Mouse (Mus musculus): ENCODE measurements around the gene Rbpj. TPM values are rescaled to one million over a fixed set of nuclear protein-coding genes. Genes with fewer than 3 reads are reported as not detected.

Rbpj gene
- polyA plus RNA-seq, 1 experiment = 17.5 TPM

GRCm38 (mm10) chr5:53618844-53619243 is 152.9 kb downstream of the Rbpj start:
- TF ChIP-seq CTCF (IDR thresholded peaks at IDR 0.05; ENCODE audit: insufficient read depth, low read length) = no peak
- TF ChIP-seq POLR2A (IDR thresholded peaks at IDR 0.05; ENCODE audit: borderline replicate concordance, extremely low read depth, low read depth, low read length) = no peak
- DNase-seq = no peak
- H3K4me1 ChIP-seq (ENCODE audit: control insufficient read depth, insufficient read depth, low read length) = peaks cover 5% of the 10 kb centered on the region
- WGBS = 88% methylated on average over 1 of the region's 1 CpGs
- H3K4me3 ChIP-seq (replicated peaks; ENCODE audit: extremely low read depth, low read depth, low read length) = no peak overlapping the region

GRCm38 (mm10) chr5:53632026-53632425 is 166.1 kb downstream of the Rbpj start:
- TF ChIP-seq CTCF (IDR thresholded peaks at IDR 0.05; ENCODE audit: insufficient read depth, low read length) (no peak), POLR2A (IDR thresholded peaks at IDR 0.05; ENCODE audit: borderline replicate concordance, extremely low read depth, low read depth, low read length) (no peak)
- H3K4me3 ChIP-seq (replicated peaks; ENCODE audit: extremely low read depth, low read depth, low read length) = no peak overlapping the region
- no peaks in the 10 kb centered on the region; the same call in 1 of the 2 replicates for H3K4me1 ChIP-seq (ENCODE audit: control insufficient read depth, insufficient read depth, low read length)
- DNase-seq = no peak
- 65% methylated on average over 3 of the region's 3 CpGs for WGBS

- 59% methylated on average over 3 of the region's 3 CpGs for WGBS
- Histone ChIP-seq H3K4me1 (ENCODE audit: control insufficient read depth, insufficient read depth, low read length) (no peaks in the 10 kb centered on the region; the same call in 1 of the 2 replicates), H3K4me3 (replicated peaks; ENCODE audit: extremely low read depth, low read depth, low read length) (no peak overlapping the region)
- TF ChIP-seq POLR2A (IDR thresholded peaks at IDR 0.05; ENCODE audit: borderline replicate concordance, extremely low read depth, low read depth, low read length) (no peak), CTCF (IDR thresholded peaks at IDR 0.05; ENCODE audit: insufficient read depth, low read length) (no peak)
- no peak for DNase-seq
Measured at GRCm38 (mm10) chr5:53636795-53637194, 170.8 kb downstream of the Rbpj start.

GRCm38 (mm10) chr5:53637206-53637605 is 171.3 kb downstream of the Rbpj start:
- DNase-seq = no peak
- Histone ChIP-seq H3K4me3 (replicated peaks; ENCODE audit: extremely low read depth, low read depth, low read length) (no peak overlapping the region), H3K4me1 (ENCODE audit: control insufficient read depth, insufficient read depth, low read length) (no peaks in the 10 kb centered on the region; the same call in 1 of the 2 replicates)
- WGBS = 85% methylated on average over 3 of the region's 3 CpGs
- TF ChIP-seq POLR2A (IDR thresholded peaks at IDR 0.05; ENCODE audit: borderline replicate concordance, extremely low read depth, low read depth, low read length) (no peak), CTCF (IDR thresholded peaks at IDR 0.05; ENCODE audit: insufficient read depth, low read length) (no peak)

GRCm38 (mm10) chr5:53638647-53639046 is 172.7 kb downstream of the Rbpj start:
- H3K4me3 ChIP-seq (replicated peaks; ENCODE audit: extremely low read depth, low read depth, low read length) = no peak overlapping the region
- no peak for TF ChIP-seq POLR2A (IDR thresholded peaks at IDR 0.05; ENCODE audit: borderline replicate concordance, extremely low read depth, low read depth, low read length)
- DNase-seq = no peak
- 67% methylated on average over 3 of the region's 3 CpGs for WGBS
- no peaks in the 10 kb centered on the region; the same call in 1 of the 2 replicates for H3K4me1 ChIP-seq (ENCODE audit: control insufficient read depth, insufficient read depth, low read length)

GRCm38 (mm10) chr5:53646669-53647068 is 180.7 kb downstream of the Rbpj start:
- Histone ChIP-seq H3K4me3 (replicated peaks; ENCODE audit: extremely low read depth, low read depth, low read length) (no peak overlapping the region), H3K4me1 (ENCODE audit: control insufficient read depth, insufficient read depth, low read length) (no peaks in the 10 kb centered on the region)
- no peak for DNase-seq
- 32% methylated on average over 5 of the region's 9 CpGs for WGBS
- TF ChIP-seq CTCF (IDR thresholded peaks at IDR 0.05; ENCODE audit: insufficient read depth, low read length) (no peak), POLR2A (IDR thresholded peaks at IDR 0.05; ENCODE audit: borderline replicate concordance, extremely low read depth, low read depth, low read length) (no peak)

GRCm38 (mm10) chr5:53647358-53647757 is 181.4 kb downstream of the Rbpj start:
- WGBS = 91% methylated on average over 2 of the region's 2 CpGs
- TF ChIP-seq CTCF (IDR thresholded peaks at IDR 0.05; ENCODE audit: insufficient read depth, low read length) (no peak), POLR2A (IDR thresholded peaks at IDR 0.05; ENCODE audit: borderline replicate concordance, extremely low read depth, low read depth, low read length) (no peak)
- H3K4me3 ChIP-seq (replicated peaks; ENCODE audit: extremely low read depth, low read depth, low read length) = no peak overlapping the region
- no peak for DNase-seq
- no peaks in the 10 kb centered on the region for H3K4me1 ChIP-seq (ENCODE audit: control insufficient read depth, insufficient read depth, low read length)

GRCm38 (mm10) chr5:53656596-53656995 is 190.6 kb downstream of the Rbpj start:
- 7% methylated on average over 1 of the region's 1 CpGs for WGBS
- Histone ChIP-seq H3K4me1 (ENCODE audit: control insufficient read depth, insufficient read depth, low read length) (no peaks in the 10 kb centered on the region), H3K4me3 (replicated peaks; ENCODE audit: extremely low read depth, low read depth, low read length) (no peak overlapping the region)
- no peak for TF ChIP-seq CTCF (IDR thresholded peaks at IDR 0.05; ENCODE audit: insufficient read depth, low read length)
- no peak for TF ChIP-seq POLR2A (IDR thresholded peaks at IDR 0.05; ENCODE audit: borderline replicate concordance, extremely low read depth, low read depth, low read length)
- no peak for DNase-seq

GRCm38 (mm10) chr5:53657925-53658324 is 192.0 kb downstream of the Rbpj start:
- WGBS = 78% methylated on average over 6 of the region's 6 CpGs
- DNase-seq = no peak
- Histone ChIP-seq H3K4me1 (ENCODE audit: control insufficient read depth, insufficient read depth, low read length) (no peaks in the 10 kb centered on the region), H3K4me3 (replicated peaks; ENCODE audit: extremely low read depth, low read depth, low read length) (no peak overlapping the region)
- TF ChIP-seq POLR2A (IDR thresholded peaks at IDR 0.05; ENCODE audit: borderline replicate concordance, extremely low read depth, low read depth, low read length) (no peak), CTCF (IDR thresholded peaks at IDR 0.05; ENCODE audit: insufficient read depth, low read length) (peak; percentile 38; the same call in 1 of the 2 replicates)

GRCm38 (mm10) chr5:53661508-53661907 is 195.6 kb downstream of the Rbpj start:
- Histone ChIP-seq H3K4me1 (ENCODE audit: control insufficient read depth, insufficient read depth, low read length) (no peaks in the 10 kb centered on the region), H3K4me3 (replicated peaks; ENCODE audit: extremely low read depth, low read depth, low read length) (no peak overlapping the region)
- WGBS = 42% methylated on average over 2 of the region's 2 CpGs
- DNase-seq = no peak
- TF ChIP-seq POLR2A (IDR thresholded peaks at IDR 0.05; ENCODE audit: borderline replicate concordance, extremely low read depth, low read depth, low read length) (no peak), CTCF (IDR thresholded peaks at IDR 0.05; ENCODE audit: insufficient read depth, low read length) (no peak)
